Mouse (Mus musculus): Measurements from ENCODE around the gene Cct4.

Gene Cct4

DNA sequence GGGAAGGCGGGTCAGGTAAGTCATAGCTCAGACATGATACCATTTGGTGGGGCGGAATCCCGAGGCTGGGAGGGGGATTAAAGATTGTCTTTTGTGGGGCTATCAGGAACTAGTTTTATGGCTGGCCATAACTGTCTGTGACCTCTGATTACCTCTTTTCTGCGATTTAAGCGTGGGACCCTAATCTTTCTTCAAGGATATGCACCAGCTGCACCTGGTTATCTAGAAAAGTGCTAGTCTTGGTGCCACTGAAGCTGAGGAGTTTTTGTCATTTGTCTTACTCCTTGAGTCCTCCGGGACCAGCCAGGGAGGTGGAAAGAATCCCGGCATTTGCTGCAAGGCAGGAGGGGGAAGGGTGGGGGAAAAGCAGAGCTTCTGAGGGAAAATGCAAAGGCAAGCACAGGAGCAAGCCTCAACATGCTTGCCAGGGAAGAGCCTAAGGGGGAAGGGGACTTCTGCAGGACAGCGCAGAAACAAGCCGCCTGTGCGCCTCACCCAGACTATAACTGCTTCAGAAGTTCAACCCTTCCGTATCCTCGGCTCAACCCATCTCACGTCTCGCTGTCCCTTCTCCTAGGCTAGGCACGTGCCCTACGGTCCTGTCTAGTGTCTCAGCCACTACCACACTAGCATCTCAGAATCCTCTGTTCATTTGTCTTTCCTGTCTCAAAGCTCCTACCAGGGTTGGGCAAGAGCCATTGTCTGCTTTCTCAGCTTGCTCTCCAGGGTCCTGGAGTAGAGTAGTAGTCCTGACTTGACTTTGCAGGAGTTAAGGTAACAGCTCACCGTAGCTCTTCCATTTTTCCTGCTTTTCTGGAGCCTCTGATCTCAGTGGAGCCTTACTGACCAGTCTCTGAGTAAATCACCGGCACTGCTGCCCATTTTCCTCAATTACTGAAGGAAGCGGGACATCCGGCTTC is 57.6 kb downstream of the Cct4 start:
- DNase-seq, result no peak

DNA sequence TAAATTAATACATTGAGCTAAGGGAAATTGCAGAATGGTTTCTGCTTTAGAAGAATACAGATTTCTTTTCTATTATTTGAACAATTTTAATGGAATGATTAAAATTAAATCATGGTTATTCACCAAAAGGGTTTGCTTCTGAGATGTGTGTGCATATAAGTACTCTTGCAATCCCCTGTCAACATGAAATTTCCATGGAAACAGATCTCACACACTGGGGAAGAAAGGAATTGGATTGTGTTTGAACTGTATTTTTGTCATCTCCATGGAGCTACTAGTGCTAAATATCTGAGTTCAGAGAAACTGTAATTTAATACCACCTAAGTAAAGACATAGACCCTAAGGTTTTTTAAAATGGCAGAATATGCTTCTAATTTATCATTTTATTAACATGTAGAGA is 59.3 kb downstream of the Cct4 start:
- DNase-seq, result no peak

DNA sequence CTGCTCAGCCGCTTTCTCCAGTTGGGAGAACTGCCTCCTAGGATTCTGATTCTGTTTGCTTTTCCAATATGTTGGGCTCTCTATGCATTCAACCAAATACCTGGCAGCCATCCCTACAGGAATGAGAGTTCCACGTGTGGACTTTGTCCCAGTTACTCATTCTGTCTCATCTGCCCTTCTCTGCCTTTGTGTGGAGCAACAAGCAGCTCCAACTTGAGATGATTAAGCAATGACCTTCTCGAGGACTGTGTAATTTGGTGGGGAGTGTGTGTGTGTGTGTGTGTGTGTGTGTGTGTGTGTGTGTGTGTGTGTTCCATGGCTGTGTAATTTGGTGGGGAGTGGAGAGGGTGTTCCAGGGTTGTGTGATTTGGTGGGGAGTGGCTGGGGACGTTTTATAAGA is 62.0 kb downstream of the Cct4 start:
- peak in 1 of 2 experiments; percentile 12 for DNase-seq

Measured in lung, adult 18-20 months (tissue).